Mouse (Mus musculus) spleen, adult 2 months (tissue): Measurements from ENCODE around the gene Gng7. TPM values are rescaled to one million over a fixed set of nuclear protein-coding genes. Genes with fewer than 3 reads are reported as not detected.

ENCODE experiments used
- DNase-seq, 2 experiments: peaks; one replicate each; pipeline versions ENCODE4 v3.0.0 to v3.0.0-alpha.2; 2012 to 2021; ENCODE audit warnings: low spot score in 2 of 2, low read depth in 1 of 2
- H3K27ac ChIP-seq: fragments of 200-500 bp; 2 replicates; pipeline ENCODE4 v1.5.1; 2012; ENCODE audit warnings: low read length, inconsistent platforms; ENCODE audit not compliant: insufficient read depth
- H3K27me3 ChIP-seq: fragments of 200-500 bp; 2 replicates; pipeline ENCODE4 v1.6.1; 2012; ENCODE audit warnings: mild to moderate bottlenecking, moderate library complexity, low read length, inconsistent platforms; ENCODE audit not compliant: control insufficient read depth, insufficient read depth
- H3K36me3 ChIP-seq: fragments of 200-500 bp; 2 replicates; pipeline ENCODE4 v1.6.1; 2012; ENCODE audit warnings: mild to moderate bottlenecking, low read length, inconsistent platforms; ENCODE audit not compliant: control insufficient read depth, insufficient read depth
- H3K4me1 ChIP-seq: fragments of 200-500 bp; 2 replicates; pipeline ENCODE4 v1.6.1; 2011; ENCODE audit warnings: inconsistent platforms; ENCODE audit not compliant: control insufficient read depth, insufficient read depth, insufficient read length
- H3K4me3 ChIP-seq: fragments of 200-500 bp; 2 replicates; pipeline ENCODE4 v1.5.1; 2011; ENCODE audit warnings: mild to moderate bottlenecking, inconsistent platforms; ENCODE audit not compliant: insufficient read depth, insufficient read length; ENCODE audit errors: extremely low read depth
- CTCF ChIP-seq: fragments of 200-500 bp; IDR thresholded peaks from 2 replicates; pipeline ENCODE4 v1.5.1; 2011; ENCODE audit warnings: mild to moderate bottlenecking, inconsistent platforms; ENCODE audit not compliant: insufficient read depth, insufficient read length, insufficient replicate concordance; ENCODE audit errors: extremely low read depth
- POLR2A ChIP-seq: fragments of 200-500 bp; IDR thresholded peaks from 2 replicates; pipeline ENCODE4 v1.6.1; 2011; ENCODE audit warnings: low read depth, low read length, inconsistent platforms
- WGBS: fragments of 180-500 bp; shearing (Covaris S2); methylation state at CpG from one replicate; pipeline ENCODE4 v1.1.7; 2018; 5-methylcytosine and 5-hydroxymethylcytosine counted together
- polyA plus RNA-seq: library from polyadenylated mRNA; depleted of rRNA; stranded (reverse); fragments of >200 nt; gene quantifications from 2 replicates; pipeline ENCODE4 v1.2.3, GENCODE M21; 2012

Gng7 gene
- polyA plus RNA-seq, 1 experiment, result 0.91 TPM

DNA sequence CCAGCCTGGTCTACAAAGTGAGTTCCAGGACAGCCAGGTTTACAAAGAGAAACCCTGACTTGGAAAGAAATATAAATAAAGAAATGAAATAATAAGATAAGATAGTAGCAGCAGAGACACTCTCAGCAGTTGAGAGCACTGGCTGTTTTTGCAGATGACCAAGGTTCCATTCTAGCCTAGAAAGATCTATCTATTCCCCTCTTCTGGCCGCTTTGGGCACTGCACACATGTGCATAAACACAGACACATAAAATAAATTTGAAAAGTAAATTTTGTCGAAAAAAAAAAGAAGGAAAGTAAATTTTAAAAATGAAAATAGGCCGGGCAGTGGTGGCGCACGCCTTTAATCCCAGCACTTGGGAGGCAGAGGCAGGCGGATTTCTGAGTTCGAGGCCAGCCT is 21.5 kb upstream of the Gng7 start:
- H3K4me1 ChIP-seq, result no peaks in the 10 kb centered on the region
- no peaks in the 10 kb centered on the region for H3K27me3 ChIP-seq
- peaks cover 4% of the 10 kb centered on the region for H3K36me3 ChIP-seq
- TF ChIP-seq POLR2A, result no peak
- TF ChIP-seq CTCF, result no peak
- no peak for DNase-seq
- WGBS, result 80% methylated on average over 7 of the region's 7 CpGs
- no peak overlapping the region for H3K4me3 ChIP-seq
- H3K27ac ChIP-seq, result no peak overlapping the region

- no peaks in the 10 kb centered on the region for H3K27me3 ChIP-seq
- TF ChIP-seq POLR2A (no peak), CTCF (no peak)
- H3K4me1 ChIP-seq, result no peaks in the 10 kb centered on the region
- 91% methylated on average over 10 of the region's 10 CpGs for WGBS
- H3K4me3 ChIP-seq, result no peak overlapping the region
- peaks cover 12% of the 10 kb centered on the region for H3K36me3 ChIP-seq
- no peak overlapping the region for H3K27ac ChIP-seq
- no peak for DNase-seq
These were observed 18.8 kb upstream of the Gng7 start for GRCm38 (mm10) chr10:81033586-81033985.

DNA sequence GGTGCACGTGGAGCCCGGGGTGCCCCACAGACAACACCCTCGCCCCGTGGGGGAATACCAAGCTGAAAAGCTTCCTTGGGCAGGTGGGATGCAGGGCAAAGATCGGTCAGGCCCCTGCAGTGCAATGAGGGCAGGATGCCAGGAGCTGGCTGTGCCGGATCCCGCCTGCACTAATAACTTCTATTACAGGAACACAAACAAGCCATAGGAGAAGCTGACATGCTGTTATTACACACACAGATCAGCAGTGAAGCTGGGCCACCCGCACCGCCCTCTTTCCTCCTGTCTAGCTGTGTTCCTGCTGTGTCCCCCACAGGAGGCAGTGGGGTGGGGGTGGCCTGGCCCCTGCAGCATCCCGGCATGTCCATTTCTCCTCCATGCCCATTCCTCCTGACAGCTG is 14.3 kb upstream of the Gng7 start:
- peaks cover 7% of the 10 kb centered on the region for H3K27me3 ChIP-seq
- TF ChIP-seq POLR2A (no peak), CTCF (no peak)
- no peak overlapping the region for H3K4me3 ChIP-seq
- WGBS, result 73% methylated on average over 10 of the region's 10 CpGs
- no peak overlapping the region for H3K27ac ChIP-seq
- H3K4me1 ChIP-seq, result no peaks in the 10 kb centered on the region
- peaks cover 12% of the 10 kb centered on the region for H3K36me3 ChIP-seq
- DNase-seq, result no peak

DNA sequence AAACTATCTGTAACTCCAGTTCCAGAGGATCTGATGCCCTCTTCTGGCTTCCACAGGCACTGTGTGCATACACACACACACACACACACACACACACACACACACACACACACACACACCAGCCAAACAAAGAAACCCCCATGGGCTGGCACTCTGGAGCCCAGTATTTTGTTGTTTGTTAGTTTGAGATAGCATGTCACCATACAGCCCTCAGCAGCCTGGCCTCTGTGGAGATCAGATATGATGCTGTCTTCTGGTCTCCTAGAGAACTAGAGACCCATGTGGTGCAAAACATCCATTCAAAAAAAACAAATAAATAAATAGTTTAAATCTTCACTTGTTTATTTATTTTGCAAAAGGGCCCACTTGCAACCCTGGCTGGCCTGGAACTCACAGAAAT is 13.5 kb upstream of the Gng7 start:
- Histone ChIP-seq H3K27ac (no peak overlapping the region), H3K4me1 (no peaks in the 10 kb centered on the region), H3K36me3 (peaks cover 12% of the 10 kb centered on the region), H3K4me3 (no peak overlapping the region), H3K27me3 (peaks cover 7% of the 10 kb centered on the region)
- TF ChIP-seq POLR2A, result no peak
- no peak for TF ChIP-seq CTCF
- DNase-seq, result no peak

GRCm38 (mm10) chr10:81027331-81027730 is 12.6 kb upstream of the Gng7 start:
- Histone ChIP-seq H3K4me3 (no peak overlapping the region), H3K27me3 (peaks cover 12% of the 10 kb centered on the region), H3K4me1 (no peaks in the 10 kb centered on the region), H3K27ac (no peak overlapping the region), H3K36me3 (peaks cover 11% of the 10 kb centered on the region)
- TF ChIP-seq POLR2A, result no peak
- no peak for TF ChIP-seq CTCF
- 55% methylated on average over 4 of the region's 4 CpGs for WGBS
- DNase-seq, result no peak

DNA sequence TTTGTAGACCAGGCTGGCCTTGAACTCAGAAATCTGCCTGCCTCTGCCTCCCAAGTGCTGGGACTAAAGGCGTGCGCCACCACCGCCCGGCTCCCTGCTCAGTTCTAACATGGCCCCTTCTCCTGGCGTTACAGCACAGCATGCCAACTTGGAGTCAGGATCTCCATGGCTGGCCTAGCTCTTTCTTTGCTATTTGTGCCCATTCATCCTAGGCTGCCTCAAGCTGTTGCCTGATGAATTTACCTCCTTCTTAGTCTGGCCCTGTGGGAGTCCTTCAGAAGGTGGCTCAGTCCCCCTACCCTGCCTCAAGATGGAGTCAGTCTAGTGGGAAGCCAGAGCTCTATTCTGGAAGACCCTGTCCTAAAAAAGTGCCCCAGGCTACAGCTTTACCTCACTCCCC is 12.1 kb upstream of the Gng7 start:
- H3K4me1 ChIP-seq, result no peaks in the 10 kb centered on the region
- DNase-seq, result no peak
- H3K4me3 ChIP-seq, result no peak overlapping the region
- H3K27me3 ChIP-seq, result peaks cover 12% of the 10 kb centered on the region
- H3K36me3 ChIP-seq, result peaks cover 11% of the 10 kb centered on the region
- no peak overlapping the region for H3K27ac ChIP-seq
- TF ChIP-seq POLR2A (no peak), CTCF (no peak)
- WGBS, result 92% methylated on average over 5 of the region's 5 CpGs

DNA sequence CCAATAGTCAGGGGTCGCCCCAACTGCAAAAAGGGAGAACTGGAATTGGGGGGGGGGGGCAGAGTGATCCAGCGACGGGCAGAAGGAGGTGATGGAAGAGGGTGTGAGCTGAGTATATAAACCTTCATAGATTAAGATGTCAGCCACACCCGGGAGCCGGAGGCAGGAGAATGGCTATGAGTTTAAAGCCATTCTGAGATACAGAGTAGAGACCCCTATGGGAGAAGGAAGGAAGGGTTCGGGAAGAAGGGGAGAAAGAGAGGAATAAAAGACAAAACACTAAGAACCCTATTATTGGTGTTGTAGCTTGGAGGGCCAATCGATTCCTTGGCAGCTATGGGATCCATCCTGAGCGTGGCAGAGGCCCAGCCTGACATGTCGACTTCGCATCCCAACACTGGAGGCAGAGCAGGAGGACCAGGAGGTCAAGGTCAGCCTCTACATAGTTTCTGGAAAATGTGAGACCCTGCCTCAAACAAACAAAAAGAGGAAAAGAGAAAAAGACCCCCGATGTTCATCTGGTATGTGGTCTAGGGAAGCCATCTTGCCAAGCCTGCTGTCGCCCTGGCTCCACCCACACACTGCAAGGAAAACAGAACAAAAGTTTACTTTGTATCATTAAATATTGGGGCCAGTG is 11.0 kb upstream of the Gng7 start, which contains the start of gene Diras1:
TSS of gene Diras1 (minus strand) at position 24 of the 637 bp plus-strand sequence.
- peaks cover 12% of the 10 kb centered on the region for H3K27me3 ChIP-seq
- WGBS, result 57% methylated on average over 12 of the region's 12 CpGs
- DNase-seq, result no peak
- H3K4me3 ChIP-seq, result no peak within 1 kb of the TSS
- no peak within 1 kb of the TSS for H3K27ac ChIP-seq
- H3K36me3 ChIP-seq, result peaks cover 3% of the 10 kb centered on the region; the same call in 1 of the 2 replicates
- H3K4me1 ChIP-seq, result no peaks in the 10 kb centered on the region
- TF ChIP-seq POLR2A (no peak), CTCF (no peak)
